Mouse (Mus musculus): ENCODE results near the gene Gm17555.
"Not testable (repeated sequence)": the region's sequence is repeated elsewhere in the genome, so short reads cannot be mapped to it uniquely, and the experiment has no call there.

Gm17555 gene

GRCm38 (mm10) chr2:126214800-126215199 is at the start of gene Gm17555:
Gene Gm17555, plus strand, starts transcription at chr2:126215100.
- DNase-seq (ENCODE audit: low spot score), result not testable (repeated sequence)

GRCm38 (mm10) chr2:126165277-126166018 is 49.5 kb upstream of the Gm17555 start:
- no peak for DNase-seq (ENCODE audit: low spot score)

GRCm38 (mm10) chr2:126166335-126166734 is 48.6 kb upstream of the Gm17555 start:
- no peak for DNase-seq (ENCODE audit: low spot score)

GRCm38 (mm10) chr2:126166848-126167617 is 47.9 kb upstream of the Gm17555 start:
- no peak for DNase-seq (ENCODE audit: low spot score)

GRCm38 (mm10) chr2:126171427-126171826 is 43.5 kb upstream of the Gm17555 start:
- no peak for DNase-seq (ENCODE audit: low spot score)

- no peak for DNase-seq (ENCODE audit: low spot score)
Observed at GRCm38 (mm10) chr2:126191306-126191705, 23.6 kb upstream of the Gm17555 start.

GRCm38 (mm10) chr2:126192129-126192528 is 22.8 kb upstream of the Gm17555 start:
- no peak for DNase-seq (ENCODE audit: low spot score)

- no peak for DNase-seq (ENCODE audit: low spot score)
Observed at GRCm38 (mm10) chr2:126195631-126196356, 19.1 kb upstream of the Gm17555 start.

- DNase-seq (ENCODE audit: low spot score), result no peak
Observed at GRCm38 (mm10) chr2:126198971-126199370, 15.9 kb upstream of the Gm17555 start.

GRCm38 (mm10) chr2:126211011-126211680 is 3.8 kb upstream of the Gm17555 start:
- DNase-seq (ENCODE audit: low spot score), result no peak

- DNase-seq (ENCODE audit: low spot score), result no peak
Observed at GRCm38 (mm10) chr2:126227581-126227980, 12.7 kb downstream of the Gm17555 start.

GRCm38 (mm10) chr2:126231731-126232130 is 16.8 kb downstream of the Gm17555 start:
- DNase-seq (ENCODE audit: low spot score), result no peak

- peak; percentile 17 for DNase-seq (ENCODE audit: low spot score)
Observed at GRCm38 (mm10) chr2:126236905-126237304, 22.0 kb downstream of the Gm17555 start.

- DNase-seq (ENCODE audit: low spot score), result no peak
Observed at GRCm38 (mm10) chr2:126245446-126245845, 30.5 kb downstream of the Gm17555 start.

GRCm38 (mm10) chr2:126248536-126248935 is 33.6 kb downstream of the Gm17555 start:
- DNase-seq (ENCODE audit: low spot score), result no peak

GRCm38 (mm10) chr2:126252211-126252610 is 37.3 kb downstream of the Gm17555 start:
- no peak for DNase-seq (ENCODE audit: low spot score)
